Mouse (Mus musculus) hindbrain, embryonic 11.5 days (tissue): ENCODE measurements at regions not wholly inside any gene's neighbourhood (a gene's known extent, or its start where the extent isn't known, plus 50 kb on each side); places are given as distances from the start of the nearest gene placed in this dataset.

Experiments
- ATAC-seq: fragments of 200-750 bp; cut with Nextera tagmentation; 2 replicates; pipeline ENCODE4 v1.8.0; 2017; ENCODE audit warnings: mild to moderate bottlenecking, moderate TSS enrichment, moderate library complexity; ENCODE audit not compliant: low FRiP score
- DNase-seq: peaks from one replicate; pipeline ENCODE4 v3.0.0-alpha.2; 2015; ENCODE audit warnings: low spot score
- H3K27ac ChIP-seq: fragments of 300-500 bp; sonication (generic); 2 replicates; pipeline ENCODE4 v1.5.1; 2014; ENCODE audit warnings: mild to moderate bottlenecking, low read depth, low read length
- H3K27me3 ChIP-seq: fragments of 300-500 bp; sonication (generic); 2 replicates; pipeline ENCODE4 v1.6.1; 2014; ENCODE audit warnings: mild to moderate bottlenecking, low read length, moderate library complexity, mixed read lengths; ENCODE audit not compliant: control insufficient read depth, insufficient read depth
- H3K36me3 ChIP-seq: fragments of 300-500 bp; sonication (generic); 2 replicates; pipeline ENCODE4 v1.6.1; 2014; ENCODE audit warnings: mild to moderate bottlenecking, low read length, moderate library complexity, mixed read lengths; ENCODE audit not compliant: control insufficient read depth, insufficient read depth
- H3K4me1 ChIP-seq: fragments of 300-500 bp; sonication (generic); replicated peaks from 2 replicates; pipeline ENCODE4 v1.6.1; 2014; ENCODE audit warnings: low read length, mixed read lengths; ENCODE audit not compliant: control insufficient read depth, insufficient read depth
- H3K4me2 ChIP-seq: fragments of 300-500 bp; sonication (generic); replicated peaks from 2 replicates; pipeline ENCODE4 v1.6.1; 2014; ENCODE audit warnings: mild to moderate bottlenecking, low read depth, low read length
- H3K4me3 ChIP-seq: fragments of 300-500 bp; sonication (generic); 2 replicates; pipeline ENCODE4 v1.5.1; 2014; ENCODE audit warnings: low read depth, low read length
- H3K9ac ChIP-seq: fragments of 300-500 bp; sonication (generic); 2 replicates; pipeline ENCODE4 v1.6.1; 2014; ENCODE audit warnings: low read depth, low read length
- H3K9me3 ChIP-seq: fragments of 300-500 bp; sonication (generic); 2 replicates; pipeline ENCODE4 v1.6.1; 2016; ENCODE audit warnings: low read length; ENCODE audit not compliant: control insufficient read depth
- WGBS: fragments of 180-500 bp; shearing (Covaris S2); extraction: QIAGEN DNeasy Blood & Tissue Kit; methylation state at CpG from one replicate; pipeline ENCODE4 v1.1.7; 2014; 5-methylcytosine and 5-hydroxymethylcytosine counted together

- H3K27me3 ChIP-seq = no peaks in the 10 kb centered on the region
- H3K9ac ChIP-seq = no peak overlapping the region
- ATAC-seq = no peak
- no peaks in the 10 kb centered on the region for H3K4me1 ChIP-seq
- no peak for DNase-seq
- no peaks in the 10 kb centered on the region for H3K36me3 ChIP-seq
- H3K4me3 ChIP-seq = no peak overlapping the region
- no peak overlapping the region for H3K4me2 ChIP-seq
- WGBS = 91% methylated on average over 15 of the region's 15 CpGs
- no peak overlapping the region for H3K27ac ChIP-seq
- no peaks in the 10 kb centered on the region for H3K9me3 ChIP-seq
Observed at GRCm38 (mm10) chr13:59948496-59949138, 125.7 kb upstream of the Tut7 start.

- DNase-seq (no peak), ATAC-seq (no peak)
Observed at GRCm38 (mm10) chr13:59947461-59947860, 124.5 kb upstream of the Tut7 start.

GRCm38 (mm10) chr13:59946509-59946908, 123.6 kb upstream of the Tut7 start:
- H3K4me3 ChIP-seq = no peak overlapping the region
- no peaks in the 10 kb centered on the region for H3K36me3 ChIP-seq
- DNase-seq = no peak
- ATAC-seq = no peak
- H3K27ac ChIP-seq = no peak overlapping the region
- no peak overlapping the region for H3K9ac ChIP-seq
- H3K4me2 ChIP-seq = no peak overlapping the region
- H3K9me3 ChIP-seq = no peaks in the 10 kb centered on the region
- WGBS = 86% methylated on average over 4 of the region's 4 CpGs
- H3K27me3 ChIP-seq = no peaks in the 10 kb centered on the region
- H3K4me1 ChIP-seq = no peaks in the 10 kb centered on the region

More at GRCm38 (mm10) chr13:59947461-59947860, 124.5 kb upstream of the Tut7 start:
- 78% methylated on average over 5 of the region's 5 CpGs for WGBS
- no peak overlapping the region for H3K27ac ChIP-seq
- H3K4me2 ChIP-seq = no peak overlapping the region
- H3K9ac ChIP-seq = no peak overlapping the region
- H3K4me1 ChIP-seq = no peaks in the 10 kb centered on the region
- H3K27me3 ChIP-seq = no peaks in the 10 kb centered on the region
- H3K36me3 ChIP-seq = no peaks in the 10 kb centered on the region
- H3K9me3 ChIP-seq = no peaks in the 10 kb centered on the region
- H3K4me3 ChIP-seq = no peak overlapping the region

- no peak for DNase-seq
- no peaks in the 10 kb centered on the region for H3K36me3 ChIP-seq
- WGBS = 85% methylated on average over 1 of the region's 1 CpGs
- H3K27ac ChIP-seq = no peak overlapping the region
- no peaks in the 10 kb centered on the region for H3K9me3 ChIP-seq
- no peaks in the 10 kb centered on the region for H3K27me3 ChIP-seq
- H3K9ac ChIP-seq = no peak overlapping the region
- H3K4me2 ChIP-seq = no peak overlapping the region
- ATAC-seq = no peak
- no peak overlapping the region for H3K4me3 ChIP-seq
- peaks cover 5% of the 10 kb centered on the region; the same call in 1 of the 2 replicates for H3K4me1 ChIP-seq
Observed at GRCm38 (mm10) chr13:59945631-59946030, 122.7 kb upstream of the Tut7 start.

GRCm38 (mm10) chr13:59943602-59944140, 120.7 kb upstream of the Tut7 start:
- Histone ChIP-seq H3K9ac (no peak overlapping the region), H3K27ac (no peak overlapping the region), H3K27me3 (no peaks in the 10 kb centered on the region), H3K4me3 (no peak overlapping the region), H3K36me3 (no peaks in the 10 kb centered on the region), H3K9me3 (no peaks in the 10 kb centered on the region), H3K4me2 (no peak overlapping the region), H3K4me1 (peaks cover 5% of the 10 kb centered on the region; the same call in 1 of the 2 replicates)
- DNase-seq (no peak), ATAC-seq (no peak)
- WGBS = 62% methylated on average over 5 of the region's 5 CpGs

DNA sequence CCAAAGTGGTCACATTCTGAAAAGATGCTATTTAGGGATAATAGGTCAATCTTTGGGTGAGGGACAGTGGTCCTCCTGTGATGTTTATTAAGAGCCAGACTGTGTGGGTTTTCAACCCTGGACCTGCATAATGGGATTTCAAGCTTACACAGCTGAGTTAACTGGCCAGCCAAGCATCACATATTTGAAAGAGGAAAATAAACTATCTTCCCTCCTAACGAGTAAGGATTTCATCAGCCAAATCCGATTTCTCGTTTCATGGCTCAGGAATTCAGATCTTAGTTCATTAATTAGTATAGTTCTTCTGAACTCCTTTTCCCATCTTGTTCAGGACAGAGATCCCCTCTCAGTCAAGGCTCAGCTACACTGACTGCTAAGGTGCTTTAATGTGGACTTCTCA, 120.1 kb upstream of the Tut7 start:
- no peaks in the 10 kb centered on the region for H3K9me3 ChIP-seq
- no peaks in the 10 kb centered on the region for H3K27me3 ChIP-seq
- WGBS = 81% methylated on average over 3 of the region's 3 CpGs
- no peak overlapping the region for H3K4me2 ChIP-seq
- no peaks in the 10 kb centered on the region for H3K36me3 ChIP-seq
- DNase-seq = no peak
- H3K9ac ChIP-seq = no peak overlapping the region
- no peak overlapping the region for H3K4me3 ChIP-seq
- peaks cover 5% of the 10 kb centered on the region; the same call in 1 of the 2 replicates for H3K4me1 ChIP-seq
- ATAC-seq = no peak
- H3K27ac ChIP-seq = no peak overlapping the region

DNA sequence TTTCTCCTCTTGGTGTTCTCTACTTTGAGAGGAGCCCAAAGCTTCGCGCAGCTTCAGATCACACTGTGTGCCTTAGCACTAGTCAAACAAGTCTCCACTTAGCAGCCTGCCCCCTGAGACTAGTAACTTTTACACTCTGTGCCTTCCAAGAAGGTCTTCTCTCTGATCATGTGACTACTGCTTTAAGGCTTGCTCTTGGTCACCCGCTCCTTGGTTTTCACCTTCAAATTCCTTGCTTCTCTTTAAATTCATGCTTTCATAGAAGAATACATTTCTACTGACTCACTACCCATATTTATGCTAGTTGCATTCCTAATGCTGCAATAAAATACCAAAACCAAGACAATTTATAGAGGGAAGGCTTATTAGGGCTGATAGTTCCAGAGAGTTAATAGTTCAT, 118.6 kb upstream of the Tut7 start:
- no peak overlapping the region for H3K4me2 ChIP-seq
- WGBS = 74% methylated on average over 3 of the region's 3 CpGs
- DNase-seq (no peak), ATAC-seq (no peak)
- no peak overlapping the region for H3K27ac ChIP-seq
- H3K4me3 ChIP-seq = no peak overlapping the region
- no peaks in the 10 kb centered on the region for H3K27me3 ChIP-seq
- no peaks in the 10 kb centered on the region for H3K36me3 ChIP-seq
- H3K4me1 ChIP-seq = peaks cover 5% of the 10 kb centered on the region; the same call in 1 of the 2 replicates
- H3K9me3 ChIP-seq = no peaks in the 10 kb centered on the region
- no peak overlapping the region for H3K9ac ChIP-seq

GRCm38 (mm10) chr13:59940414-59941205, 117.7 kb upstream of the Tut7 start:
- H3K27me3 ChIP-seq = no peaks in the 10 kb centered on the region
- H3K9ac ChIP-seq = 0 out of 2 replicates have a peak overlapping the region, but pooled peaks have one; percentile 31
- H3K4me3 ChIP-seq = no peak overlapping the region
- ATAC-seq (no peak), DNase-seq (no peak)
- peak overlapping the region; percentile 31 for H3K4me2 ChIP-seq
- WGBS = 23% methylated on average over 16 of the region's 16 CpGs
- H3K27ac ChIP-seq = no peak overlapping the region
- no peaks in the 10 kb centered on the region for H3K9me3 ChIP-seq
- H3K36me3 ChIP-seq = no peaks in the 10 kb centered on the region
- H3K4me1 ChIP-seq = peaks cover 5% of the 10 kb centered on the region; the same call in 1 of the 2 replicates
